Mouse (Mus musculus): ENCODE results near the gene Parp6. TPM values are rescaled to one million over a fixed set of nuclear protein-coding genes. Genes with fewer than 3 reads are reported as not detected.

Parp6 gene
- polyA plus RNA-seq, 2 experiments = 1.9 to 5.2 TPM

- H3K9ac ChIP-seq (replicated peaks) = no peak within 1 kb of the TSS
- H3K4me2 ChIP-seq (ENCODE audit: low read depth) = peak within 1 kb of the TSS; percentile 60
- H3K27me3 ChIP-seq (ENCODE audit: control insufficient read depth, insufficient read depth, low read length) = peaks cover 24% of the 10 kb centered on the region
- no peaks in the 10 kb centered on the region for H3K36me3 ChIP-seq (replicated peaks; ENCODE audit: control insufficient read depth, insufficient read depth, low read depth)
- no peaks in the 10 kb centered on the region for H3K4me1 ChIP-seq (replicated peaks; ENCODE audit: control insufficient read depth in 2 of 2, insufficient read depth in 2 of 2, low read length in 1 of 2)
- ATAC-seq (ENCODE audit: insufficient read depth) (peak; percentile 88), DNase-seq (ENCODE audit: low read depth in 3 of 3, low spot score in 3 of 3) (peak in 1 of 3 experiments; percentile 33)
- H3K9me3 ChIP-seq (ENCODE audit: control insufficient read depth, low read length) = no peaks in the 10 kb centered on the region
- H3K4me3 ChIP-seq (ENCODE audit: insufficient read depth in 1 of 2, low read depth in 2 of 2, low read length in 2 of 2) = peak within 1 kb of the TSS in 1 of 2 experiments; percentile 29; a peak in 3 of 4 replicates
- TF ChIP-seq EP300 (IDR thresholded peaks at IDR 0.05; ENCODE audit: low read depth) (no peak), CTCF (IDR thresholded peaks at IDR 0.05; ENCODE audit: low read depth) (no peak)
- 3% methylated on average over 47 of the region's 47 CpGs for WGBS (ENCODE audit: insufficient replicate concordance)
- no peak within 1 kb of the TSS for H3K27ac ChIP-seq
These were observed 62.8 kb downstream of the Parp6 start, which contains the start of gene Gramd2 for GRCm38 (mm10) chr9:59679678-59680533. Gene Gramd2, plus strand, starts transcription at chr9:59680144.

GRCm38 (mm10) chr9:59680534-59680875 is 63.4 kb downstream of the Parp6 start:
- WGBS (ENCODE audit: insufficient replicate concordance) = 21% methylated on average over 16 of the region's 16 CpGs
- H3K27ac ChIP-seq = no peak overlapping the region
- H3K9me3 ChIP-seq (ENCODE audit: control insufficient read depth, low read length) = no peaks in the 10 kb centered on the region
- H3K4me2 ChIP-seq (ENCODE audit: low read depth) = peak overlapping the region; percentile 60
- H3K27me3 ChIP-seq (ENCODE audit: control insufficient read depth, insufficient read depth, low read length) = peaks cover 24% of the 10 kb centered on the region
- H3K9ac ChIP-seq (replicated peaks) = no peak overlapping the region
- TF ChIP-seq EP300 (IDR thresholded peaks at IDR 0.05; ENCODE audit: low read depth) (no peak), CTCF (IDR thresholded peaks at IDR 0.05; ENCODE audit: low read depth) (no peak)
- H3K36me3 ChIP-seq (replicated peaks; ENCODE audit: control insufficient read depth, insufficient read depth, low read depth) = no peaks in the 10 kb centered on the region
- DNase-seq (ENCODE audit: low read depth in 3 of 3, low spot score in 3 of 3) (no peak), ATAC-seq (ENCODE audit: insufficient read depth) (no peak)
- peak overlapping the region in 1 of 2 experiments; percentile 29; a peak in 2 of 4 replicates for H3K4me3 ChIP-seq (ENCODE audit: insufficient read depth in 1 of 2, low read depth in 2 of 2, low read length in 2 of 2)
- no peaks in the 10 kb centered on the region for H3K4me1 ChIP-seq (replicated peaks; ENCODE audit: control insufficient read depth in 2 of 2, insufficient read depth in 2 of 2, low read length in 1 of 2)

- ATAC-seq (ENCODE audit: insufficient read depth) (no peak), DNase-seq (ENCODE audit: low read depth in 3 of 3, low spot score in 3 of 3) (no peak)
- no peak overlapping the region for H3K4me3 ChIP-seq (ENCODE audit: insufficient read depth in 1 of 2, low read depth in 2 of 2, low read length in 2 of 2)
- H3K36me3 ChIP-seq (replicated peaks; ENCODE audit: control insufficient read depth, insufficient read depth, low read depth) = no peaks in the 10 kb centered on the region
- H3K27ac ChIP-seq = no peak overlapping the region
- H3K4me2 ChIP-seq (ENCODE audit: low read depth) = no peak overlapping the region
- H3K9ac ChIP-seq (replicated peaks) = no peak overlapping the region
- TF ChIP-seq EP300 (IDR thresholded peaks at IDR 0.05; ENCODE audit: low read depth) (no peak), CTCF (IDR thresholded peaks at IDR 0.05; ENCODE audit: low read depth) (no peak)
- peaks cover 25% of the 10 kb centered on the region for H3K27me3 ChIP-seq (ENCODE audit: control insufficient read depth, insufficient read depth, low read length)
- no peaks in the 10 kb centered on the region for H3K9me3 ChIP-seq (ENCODE audit: control insufficient read depth, low read length)
- no peaks in the 10 kb centered on the region; a peak in 1 of 4 replicates for H3K4me1 ChIP-seq (replicated peaks; ENCODE audit: control insufficient read depth in 2 of 2, insufficient read depth in 2 of 2, low read length in 1 of 2)
- WGBS (ENCODE audit: insufficient replicate concordance) = 48% methylated on average over 2 of the region's 2 CpGs
These were observed 66.9 kb downstream of the Parp6 start for GRCm38 (mm10) chr9:59684020-59684419.

GRCm38 (mm10) chr9:59687416-59688046 is 70.4 kb downstream of the Parp6 start:
- WGBS (ENCODE audit: insufficient replicate concordance) = 19% methylated on average over 6 of the region's 6 CpGs
- Histone ChIP-seq H3K4me2 (ENCODE audit: low read depth) (no peak overlapping the region), H3K9ac (replicated peaks) (no peak overlapping the region), H3K9me3 (ENCODE audit: control insufficient read depth, low read length) (no peaks in the 10 kb centered on the region), H3K27ac (no peak overlapping the region), H3K36me3 (replicated peaks; ENCODE audit: control insufficient read depth, insufficient read depth, low read depth) (no peaks in the 10 kb centered on the region), H3K4me3 (ENCODE audit: insufficient read depth in 1 of 2, low read depth in 2 of 2, low read length in 2 of 2) (no peak overlapping the region), H3K4me1 (replicated peaks; ENCODE audit: control insufficient read depth in 2 of 2, insufficient read depth in 2 of 2, low read length in 1 of 2) (no peaks in the 10 kb centered on the region; a peak in 1 of 4 replicates), H3K27me3 (ENCODE audit: control insufficient read depth, insufficient read depth, low read length) (peaks cover 3% of the 10 kb centered on the region; the same call in 1 of the 2 replicates)
- ATAC-seq (ENCODE audit: insufficient read depth) = no peak
- TF ChIP-seq EP300 (IDR thresholded peaks at IDR 0.05; ENCODE audit: low read depth) (no peak), CTCF (IDR thresholded peaks at IDR 0.05; ENCODE audit: low read depth) (no peak)
- DNase-seq (ENCODE audit: low read depth in 3 of 3, low spot score in 3 of 3) = peak in 1 of 3 experiments; percentile 22

- H3K27ac ChIP-seq = no peak overlapping the region
- ATAC-seq (ENCODE audit: insufficient read depth) (no peak), DNase-seq (ENCODE audit: low read depth in 3 of 3, low spot score in 3 of 3) (no peak)
- no peak overlapping the region for H3K4me2 ChIP-seq (ENCODE audit: low read depth)
- no peak overlapping the region for H3K9ac ChIP-seq (replicated peaks)
- TF ChIP-seq EP300 (IDR thresholded peaks at IDR 0.05; ENCODE audit: low read depth) = no peak
- no peak for TF ChIP-seq CTCF (IDR thresholded peaks at IDR 0.05; ENCODE audit: low read depth)
- 8% methylated on average over 23 of the region's 23 CpGs for WGBS (ENCODE audit: insufficient replicate concordance)
- no peaks in the 10 kb centered on the region; a peak in 1 of 4 replicates for H3K4me1 ChIP-seq (replicated peaks; ENCODE audit: control insufficient read depth in 2 of 2, insufficient read depth in 2 of 2, low read length in 1 of 2)
- no peak overlapping the region for H3K4me3 ChIP-seq (ENCODE audit: insufficient read depth in 1 of 2, low read depth in 2 of 2, low read length in 2 of 2)
- no peaks in the 10 kb centered on the region; the same call in 1 of the 2 replicates for H3K27me3 ChIP-seq (ENCODE audit: control insufficient read depth, insufficient read depth, low read length)
- H3K36me3 ChIP-seq (replicated peaks; ENCODE audit: control insufficient read depth, insufficient read depth, low read depth) = no peaks in the 10 kb centered on the region
- no peaks in the 10 kb centered on the region for H3K9me3 ChIP-seq (ENCODE audit: control insufficient read depth, low read length)
These were observed 74.6 kb downstream of the Parp6 start for GRCm38 (mm10) chr9:59691635-59692094.
